Mouse (Mus musculus) thymus, adult 2 months (tissue): ENCODE measurements at regions not wholly inside any gene's neighbourhood (a gene's known extent, or its start where the extent isn't known, plus 50 kb on each side); places are given as distances from the start of the nearest gene placed in this dataset.
"Not testable (repeated sequence)": the region's sequence is repeated elsewhere in the genome, so short reads cannot be mapped to it uniquely, and the experiment has no call there.

Experiments used
- DNase-seq: peaks from one replicate; pipeline ENCODE4 v3.0.0; 2021
- H3K27ac ChIP-seq: fragments of 200-500 bp; 2 replicates; pipeline ENCODE4 v1.5.1; 2012; ENCODE audit warnings: low read length, control low read depth; ENCODE audit not compliant: control insufficient read depth, insufficient read depth
- H3K27me3 ChIP-seq: fragments of 200-500 bp; 2 replicates; pipeline ENCODE4 v1.6.1; 2012; ENCODE audit warnings: mild to moderate bottlenecking, low read length, moderate library complexity, mixed read lengths; ENCODE audit not compliant: control insufficient read depth, insufficient read depth
- H3K36me3 ChIP-seq: fragments of 200-500 bp; 2 replicates; pipeline ENCODE4 v1.6.1; 2012; ENCODE audit warnings: mild to moderate bottlenecking, low read length, moderate library complexity; ENCODE audit not compliant: control insufficient read depth, insufficient read depth
- H3K4me1 ChIP-seq: fragments of 200-500 bp; replicated peaks from 2 replicates; pipeline ENCODE4 v1.6.1; 2012; ENCODE audit warnings: low read length; ENCODE audit not compliant: control insufficient read depth, insufficient read depth
- H3K4me3 ChIP-seq: fragments of 200-500 bp; 2 replicates; pipeline ENCODE4 v1.5.1; 2012; ENCODE audit warnings: mild to moderate bottlenecking, low read length, control low read depth, moderate library complexity; ENCODE audit not compliant: control insufficient read depth, insufficient read depth
- CTCF ChIP-seq: fragments of 200-500 bp; IDR thresholded peaks from 2 replicates; pipeline ENCODE4 v1.5.1; 2012; ENCODE audit warnings: mild to moderate bottlenecking, control low read depth, low read length, moderate library complexity, borderline replicate concordance; ENCODE audit not compliant: control insufficient read depth, poor library complexity, insufficient read depth; ENCODE audit errors: extremely low read depth
- POLR2A ChIP-seq: fragments of 200-500 bp; IDR thresholded peaks from 2 replicates; pipeline ENCODE4 v1.6.1; 2012; ENCODE audit warnings: mild to moderate bottlenecking, low read length, control low read depth, moderate library complexity; ENCODE audit not compliant: control insufficient read depth, poor library complexity, insufficient read depth; ENCODE audit errors: extremely low read depth
- WGBS: fragments of 180-500 bp; shearing (Covaris S2); methylation state at CpG from one replicate; pipeline ENCODE4 v1.1.7; 2018; 5-methylcytosine and 5-hydroxymethylcytosine counted together

DNA sequence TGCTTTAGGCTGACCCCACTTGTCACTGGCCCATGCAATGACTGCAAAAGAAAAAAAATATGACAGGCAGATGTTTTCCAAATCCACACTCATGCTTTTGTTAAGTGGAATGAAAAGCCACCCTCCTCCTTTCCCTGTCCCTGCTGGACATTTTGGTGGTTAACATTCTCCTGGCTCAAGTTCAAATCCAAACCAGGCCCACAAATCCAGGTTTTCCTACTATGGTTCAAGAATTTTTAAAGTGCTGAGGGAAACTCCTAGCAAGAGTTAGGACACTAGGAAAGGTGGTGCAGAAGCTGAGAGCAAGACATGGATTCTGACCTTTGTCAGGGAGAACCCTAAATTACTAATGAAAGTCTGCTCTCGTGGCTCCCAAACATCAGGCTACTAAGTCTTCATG, 130.1 kb downstream of the Tas2r134 start:
- no peak for DNase-seq
- 92% methylated on average over 1 of the region's 1 CpGs for WGBS
- Histone ChIP-seq H3K27ac (no peak overlapping the region), H3K4me1 (no peaks in the 10 kb centered on the region), H3K27me3 (no peaks in the 10 kb centered on the region), H3K4me3 (no peak overlapping the region), H3K36me3 (no peaks in the 10 kb centered on the region)
- TF ChIP-seq POLR2A = no peak
- TF ChIP-seq CTCF = no peak

DNA sequence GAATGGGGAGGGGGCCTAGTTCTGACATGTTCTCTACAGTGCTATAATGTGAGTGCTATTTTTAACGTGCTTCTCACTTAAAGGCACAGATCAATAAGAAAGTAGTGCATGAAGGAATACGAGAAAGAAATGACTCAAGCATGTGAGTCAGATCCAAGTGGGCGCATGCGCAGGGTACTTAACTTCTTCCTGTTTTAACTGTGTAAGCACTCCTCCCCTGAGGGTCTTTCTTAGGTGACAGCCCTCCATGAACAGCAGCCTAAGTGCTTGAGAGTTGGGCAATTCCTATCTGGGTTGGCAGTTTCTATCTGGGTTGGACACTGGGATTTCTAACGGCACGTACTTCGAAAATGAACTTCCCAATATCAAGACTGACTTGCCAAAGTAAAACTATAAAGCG, 130.8 kb downstream of the Tas2r134 start:
- TF ChIP-seq CTCF (no peak), POLR2A (no peak)
- Histone ChIP-seq H3K27me3 (no peaks in the 10 kb centered on the region), H3K27ac (no peak overlapping the region), H3K36me3 (no peaks in the 10 kb centered on the region), H3K4me1 (no peaks in the 10 kb centered on the region), H3K4me3 (no peak overlapping the region)
- 95% methylated on average over 8 of the region's 8 CpGs for WGBS
- no peak for DNase-seq

DNA sequence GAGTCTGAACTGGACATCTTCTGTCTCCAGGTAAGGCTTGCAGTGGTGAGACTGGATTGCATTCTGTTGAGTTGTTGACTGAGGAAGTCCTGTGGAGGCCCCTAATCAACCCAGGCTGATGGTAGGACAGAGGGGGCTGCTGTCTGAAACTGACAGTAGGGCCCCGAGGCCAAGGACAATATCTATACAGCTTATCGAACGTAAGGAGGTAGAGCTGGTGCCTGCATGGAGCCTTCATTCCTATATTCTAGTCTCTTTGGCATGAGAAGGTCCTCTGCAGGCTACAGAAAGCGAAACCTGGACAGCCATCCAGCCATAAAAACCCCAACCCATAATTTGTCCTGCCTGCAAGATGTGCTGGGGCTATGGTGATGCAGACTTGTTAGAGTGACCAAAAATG, 135.6 kb downstream of the Tas2r134 start:
- whole genome bisulfite sequencing = 95% methylated on average over 4 of the region's 4 CpGs
- TF ChIP-seq POLR2A (no peak), CTCF (no peak)
- Histone ChIP-seq H3K27ac (no peak overlapping the region), H3K4me1 (no peaks in the 10 kb centered on the region), H3K27me3 (no peaks in the 10 kb centered on the region), H3K4me3 (no peak overlapping the region), H3K36me3 (no peaks in the 10 kb centered on the region)
- DNase-seq = no peak

DNA sequence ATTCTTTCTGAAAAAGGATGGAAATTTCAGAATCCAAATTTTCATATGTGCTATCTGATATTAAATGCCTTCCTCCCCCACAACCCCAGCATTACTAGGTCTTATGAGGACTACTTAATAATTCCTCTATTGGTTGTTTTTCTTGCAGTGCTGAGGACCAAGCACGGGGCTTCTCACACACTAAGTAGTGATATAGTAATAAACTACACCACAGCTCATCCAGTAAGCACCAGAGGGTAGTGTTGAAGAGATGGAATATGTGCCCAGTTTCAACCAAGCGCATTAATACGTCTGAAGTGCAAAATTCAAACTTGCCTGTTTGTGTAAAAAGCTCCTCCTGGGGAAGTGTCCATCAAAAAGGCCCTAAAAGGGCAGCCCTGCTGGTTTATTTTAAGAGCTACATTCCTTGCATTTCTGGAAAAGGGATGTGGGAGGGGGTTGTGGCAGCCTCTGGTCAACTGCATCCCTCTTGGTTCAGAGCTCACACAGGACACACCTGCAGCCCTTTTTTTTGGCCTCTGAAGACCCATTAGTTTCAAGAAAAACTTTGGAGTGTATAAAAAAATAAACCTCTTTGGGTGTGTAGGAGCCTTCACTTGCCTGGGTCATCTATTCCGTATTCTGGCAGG, 140.3 kb downstream of the Tas2r134 start:
- Histone ChIP-seq H3K27me3 (no peaks in the 10 kb centered on the region), H3K4me3 (no peak overlapping the region), H3K27ac (no peak overlapping the region), H3K36me3 (no peaks in the 10 kb centered on the region), H3K4me1 (no peaks in the 10 kb centered on the region)
- TF ChIP-seq CTCF (no peak), POLR2A (no peak)
- WGBS = 92% methylated on average over 4 of the region's 4 CpGs
- no peak for DNase-seq

DNA sequence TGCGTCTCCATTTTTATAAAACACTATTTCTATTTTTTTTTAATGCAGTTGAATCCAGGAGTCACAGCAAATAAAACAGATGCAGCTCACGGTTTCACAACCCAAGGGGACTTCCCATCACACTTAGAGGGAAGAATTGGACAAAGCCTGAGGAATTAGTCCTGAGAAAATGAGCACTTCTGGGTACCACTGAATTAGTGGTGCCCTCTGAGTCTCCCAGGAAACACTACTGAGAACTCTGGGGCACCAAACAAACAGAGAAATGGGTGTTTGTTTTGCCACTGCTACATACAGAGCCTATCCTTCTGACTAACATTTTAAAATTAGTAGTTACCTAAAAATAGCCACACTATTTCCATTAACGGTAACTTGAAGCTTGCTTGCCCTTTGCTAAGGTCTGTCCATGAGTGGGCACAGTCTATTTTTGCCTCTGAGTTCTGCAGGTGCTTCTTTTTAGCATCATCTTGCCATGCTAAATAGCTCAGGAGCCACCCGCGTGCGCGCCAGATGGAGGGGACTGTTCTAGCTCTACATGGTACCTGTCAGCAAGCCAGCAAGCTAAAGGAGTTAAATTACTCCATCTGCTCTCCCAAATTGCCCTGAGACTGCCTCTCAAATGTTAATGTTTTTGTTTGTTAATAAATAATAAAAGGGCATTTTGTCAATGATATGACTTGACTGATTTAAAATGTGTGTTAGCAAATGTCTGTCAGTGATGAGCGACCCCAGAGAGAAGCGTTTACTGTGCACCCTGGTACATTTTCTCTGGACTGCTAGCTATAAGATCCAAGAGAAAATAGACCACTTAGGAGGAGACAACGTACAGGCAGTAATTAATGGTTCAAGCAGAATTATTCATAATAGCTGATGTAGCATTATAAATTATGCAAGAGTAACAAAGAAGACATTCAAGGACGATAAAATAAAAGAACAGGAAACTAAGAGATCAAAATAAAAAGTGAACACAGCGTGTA, 141.3 kb downstream of the Tas2r134 start:
- Histone ChIP-seq H3K4me1 (no peaks in the 10 kb centered on the region), H3K27me3 (no peaks in the 10 kb centered on the region), H3K36me3 (no peaks in the 10 kb centered on the region), H3K4me3 (no peak overlapping the region), H3K27ac (no peak overlapping the region)
- no peak for DNase-seq
- TF ChIP-seq POLR2A = no peak
- no peak for TF ChIP-seq CTCF
- WGBS = 89% methylated on average over 12 of the region's 12 CpGs

DNA sequence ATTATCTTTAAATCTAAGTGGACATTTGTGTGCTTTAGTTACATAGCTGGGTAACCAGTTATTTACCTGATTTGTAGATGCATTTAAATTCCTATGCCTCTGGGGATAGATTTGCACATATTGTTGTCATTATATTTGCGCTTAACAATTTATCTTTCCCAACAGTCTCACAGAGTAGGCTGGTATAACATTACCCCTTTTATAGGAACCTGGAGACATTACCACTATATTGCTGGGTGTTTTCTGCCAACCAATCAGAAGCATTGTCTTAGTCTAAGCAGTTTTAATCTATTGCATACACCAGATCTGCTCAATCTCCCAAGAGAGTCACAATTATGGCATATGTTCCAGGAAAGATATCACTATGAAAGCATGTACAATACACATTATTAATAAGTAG, 149.8 kb downstream of the Rbm43 start:
- Histone ChIP-seq H3K27me3 (no peaks in the 10 kb centered on the region), H3K36me3 (no peaks in the 10 kb centered on the region), H3K4me1 (no peaks in the 10 kb centered on the region), H3K4me3 (no peak overlapping the region), H3K27ac (no peak overlapping the region)
- no peak for DNase-seq
- 98% methylated on average over 1 of the region's 1 CpGs for WGBS
- TF ChIP-seq CTCF (no peak), POLR2A (no peak)

DNA sequence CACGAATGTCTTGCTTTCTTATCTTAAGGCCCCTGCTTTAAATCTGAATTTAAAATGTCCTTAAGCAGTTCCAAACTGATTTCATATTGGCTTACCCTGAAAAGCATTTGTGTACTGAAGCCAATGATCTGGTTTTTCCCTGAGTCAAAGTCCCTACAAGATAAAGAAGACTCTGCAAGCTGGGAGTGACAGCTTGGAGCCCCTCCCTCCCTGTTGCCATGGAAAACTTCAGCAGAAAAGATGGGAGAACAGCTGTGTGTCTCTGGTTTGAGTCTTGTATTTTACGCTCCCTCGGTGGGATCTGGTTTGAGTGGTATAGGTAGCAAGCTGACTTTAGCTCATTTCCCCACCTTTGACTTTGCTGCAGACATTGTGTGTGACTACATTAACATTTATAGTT, 146.1 kb downstream of the Rbm43 start:
- 94% methylated on average over 3 of the region's 3 CpGs for WGBS

DNA sequence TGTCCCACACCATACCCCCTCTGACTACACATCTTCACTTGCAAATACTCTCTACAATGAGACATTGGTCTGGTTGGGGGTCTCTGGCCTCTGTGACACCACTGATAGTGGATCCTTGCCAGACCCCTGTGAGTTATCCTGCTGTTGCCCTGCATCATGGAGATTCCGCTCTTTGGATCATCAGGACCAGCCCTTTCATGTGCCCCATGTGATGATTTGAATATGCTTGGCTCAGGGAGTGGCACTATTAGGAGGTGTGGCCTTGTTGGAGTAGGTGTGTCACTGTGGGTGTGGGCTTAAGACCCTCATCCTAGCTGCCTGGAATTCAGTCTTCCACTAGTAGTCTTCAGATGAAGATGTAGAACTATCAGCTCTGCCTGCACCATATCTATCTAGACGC, 141.7 kb downstream of the Rbm43 start:
- H3K27me3 ChIP-seq, H3K27ac ChIP-seq, H3K4me1 ChIP-seq, H3K4me3 ChIP-seq, DNase-seq, H3K36me3 ChIP-seq: not testable (repeated sequence)
- WGBS = 98% methylated on average over 2 of the region's 2 CpGs

More for the DNA sequence above, 146.1 kb downstream of the Rbm43 start:
- DNase-seq = no peak
- H3K36me3 ChIP-seq = no peaks in the 10 kb centered on the region
- no peaks in the 10 kb centered on the region for H3K27me3 ChIP-seq
- no peak overlapping the region for H3K4me3 ChIP-seq
- H3K4me1 ChIP-seq = no peaks in the 10 kb centered on the region
- TF ChIP-seq POLR2A (no peak), CTCF (no peak)
- H3K27ac ChIP-seq = no peak overlapping the region
